Mouse (Mus musculus): ENCODE measurements around the gene Fbxl13. TPM values are rescaled to one million over a fixed set of nuclear protein-coding genes. Genes with fewer than 3 reads are reported as not detected.
A peak's percentile ranks its signal among the peaks of the same experiment; 100 is the strongest.

Gene Fbxl13
- under 1 TPM; 0.23 to 0.70 (median 0.32) TPM for total RNA-seq (2022)

DNA sequence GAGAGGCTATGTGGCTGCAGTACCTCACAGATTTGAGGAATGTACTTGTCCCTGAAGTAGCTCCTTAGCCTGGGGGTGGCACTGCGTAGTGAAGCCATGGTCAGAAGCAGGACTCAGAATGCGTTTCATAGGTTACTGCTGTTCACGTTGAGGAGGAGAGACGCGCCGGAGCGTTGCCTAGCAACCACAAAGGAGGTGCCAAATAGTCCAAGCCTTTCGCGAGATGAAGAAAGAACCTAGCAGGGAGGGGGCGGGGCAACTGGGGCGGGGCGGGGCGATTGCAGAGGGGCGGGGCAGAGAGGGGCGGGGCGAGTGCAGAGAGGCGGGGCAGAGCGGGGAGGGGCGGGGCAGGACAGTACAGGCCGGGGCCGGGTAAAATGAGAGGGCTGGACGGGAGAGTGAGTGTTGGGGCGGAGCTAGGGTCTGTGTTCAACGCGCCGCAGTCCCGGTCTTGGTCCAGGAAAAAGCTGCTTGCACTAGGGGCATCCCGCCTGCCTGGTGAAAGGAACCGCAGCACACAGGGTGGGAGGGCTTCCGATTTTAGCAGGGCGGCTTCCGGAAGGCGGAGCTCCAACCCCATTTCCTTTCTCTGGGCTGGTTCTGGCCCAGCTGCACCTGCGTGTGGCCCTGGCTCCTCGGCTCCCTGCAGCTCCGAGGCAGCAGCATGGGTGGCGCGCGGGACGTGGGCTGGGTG is at the start of gene Fbxl13, which contains the start of gene Armc10:
Fbxl13 (minus strand) TSS at position 196 of the 694 bp plus-strand sequence.
Armc10 (plus strand) TSS at position 375 of the 694 bp plus-strand sequence.
- peak; percentile 75 to 94 for DNase-seq (ENCODE audit: low spot score in 2 of 2)

DNA sequence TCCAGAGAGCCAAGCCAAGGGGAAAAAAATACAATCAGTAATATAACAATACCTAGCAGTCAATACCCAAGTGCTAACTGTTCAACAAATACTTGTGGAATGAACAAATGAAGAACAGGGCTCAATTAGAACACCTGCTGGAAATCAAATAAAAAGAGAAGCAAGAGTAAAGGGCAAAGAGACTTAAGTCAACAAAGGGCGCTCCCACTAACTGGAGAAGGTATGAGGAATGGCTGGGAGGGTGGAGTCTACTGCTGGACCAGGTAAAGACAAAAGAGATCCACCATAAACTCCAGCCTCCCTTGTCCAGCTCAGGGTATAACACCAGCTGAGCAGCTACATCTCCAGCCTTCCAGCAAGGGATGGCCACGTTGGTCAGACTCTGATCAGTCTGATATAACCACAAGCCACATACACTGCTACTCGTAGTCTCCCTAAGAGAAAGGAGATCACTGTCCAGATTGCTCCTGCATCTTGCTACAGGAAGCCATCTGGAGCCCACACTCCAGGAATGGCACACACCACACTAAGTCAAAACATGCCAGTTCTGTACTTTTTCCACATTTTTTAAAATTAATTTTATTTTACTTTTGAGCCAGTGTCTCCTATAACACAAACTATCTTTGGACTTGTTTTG is 49.5 kb upstream of the Fbxl13 start:
- DNase-seq (ENCODE audit: low spot score in 2 of 2): no peak

DNA sequence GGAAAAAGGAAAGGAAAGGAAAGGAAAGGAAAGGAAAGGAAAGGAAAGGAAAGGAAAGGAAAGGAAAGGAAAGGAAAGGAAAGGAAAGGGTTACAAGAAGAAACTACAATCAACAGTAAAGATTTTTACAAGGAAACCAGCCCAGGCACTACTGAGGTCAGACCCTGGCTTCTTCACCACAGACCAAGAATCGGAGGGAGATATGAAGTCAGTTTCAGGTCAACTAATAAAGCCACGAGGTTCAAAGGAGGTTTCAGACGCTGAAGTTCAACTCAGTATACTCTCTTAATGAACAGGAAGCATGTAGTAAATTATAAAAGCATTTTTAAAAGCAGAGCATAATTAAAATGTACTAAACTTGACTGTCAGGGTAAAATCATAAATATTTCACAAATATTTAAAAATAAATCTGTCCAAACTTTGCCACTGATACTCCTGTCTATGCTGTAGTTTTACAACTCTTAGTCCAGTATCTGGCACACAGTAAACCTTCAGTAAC is 48.0 kb upstream of the Fbxl13 start:
- DNase-seq (ENCODE audit: low spot score in 2 of 2): no peak

DNA sequence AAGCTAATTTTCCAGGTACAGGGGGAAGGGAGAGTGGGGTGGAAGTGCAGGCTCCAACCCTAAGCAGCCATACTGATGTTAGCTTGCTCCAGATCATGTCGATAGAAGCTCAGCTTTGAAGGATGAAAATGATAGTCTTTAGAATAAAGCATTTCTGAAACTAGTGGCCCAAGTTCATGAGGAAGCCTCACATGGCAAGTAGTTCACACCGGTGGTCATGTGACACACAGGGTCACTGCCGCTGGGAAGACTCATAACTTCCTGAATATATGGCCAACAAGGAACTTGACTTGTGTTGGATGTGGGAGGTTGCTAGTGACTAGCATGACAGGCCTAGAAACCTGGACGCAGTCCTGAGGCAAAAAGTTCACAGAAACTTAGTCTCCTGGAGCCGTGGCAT is 46.8 kb upstream of the Fbxl13 start:
- DNase-seq (ENCODE audit: low spot score in 2 of 2): no peak

DNA sequence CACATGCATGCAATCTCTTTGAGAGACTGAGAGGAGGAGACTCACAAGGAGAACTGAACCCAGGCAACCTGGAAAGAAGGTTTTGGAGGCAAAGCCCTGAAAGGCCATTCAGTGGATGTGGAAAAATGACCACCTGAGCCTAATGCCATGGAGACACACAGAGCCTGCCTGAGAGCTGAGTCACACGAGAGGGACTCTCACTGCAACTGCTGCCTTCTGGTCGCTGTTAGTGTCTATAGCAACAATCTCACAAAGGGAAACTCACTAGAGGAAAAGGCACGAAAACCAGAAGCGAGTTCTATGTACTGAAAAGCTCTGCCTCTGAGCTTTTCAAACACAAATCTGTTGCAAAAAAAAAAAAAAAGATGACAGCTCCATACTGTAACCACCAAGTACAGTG is 41.6 kb upstream of the Fbxl13 start:
- DNase-seq (ENCODE audit: low spot score in 2 of 2): no peak

DNA sequence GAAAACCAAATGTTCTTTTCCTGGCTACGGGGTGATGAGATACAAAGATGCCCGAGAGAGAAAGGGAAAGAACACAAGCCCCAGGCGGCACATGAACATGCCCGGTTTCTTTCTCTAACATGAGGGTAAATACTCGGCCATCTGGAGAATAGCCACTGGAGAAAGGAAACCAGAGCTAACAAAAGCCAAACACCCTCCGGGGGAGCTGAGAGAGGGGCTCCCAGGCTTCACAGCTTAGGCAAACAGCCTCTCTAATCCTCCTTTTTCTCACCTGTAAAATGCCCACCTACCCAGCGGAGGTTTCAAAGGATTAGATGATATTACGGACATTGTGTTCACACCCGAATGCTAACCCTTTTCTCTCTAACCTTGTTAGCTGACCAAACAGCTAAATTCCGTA is 39.6 kb upstream of the Fbxl13 start:
- DNase-seq (ENCODE audit: low spot score in 2 of 2): no peak

DNA sequence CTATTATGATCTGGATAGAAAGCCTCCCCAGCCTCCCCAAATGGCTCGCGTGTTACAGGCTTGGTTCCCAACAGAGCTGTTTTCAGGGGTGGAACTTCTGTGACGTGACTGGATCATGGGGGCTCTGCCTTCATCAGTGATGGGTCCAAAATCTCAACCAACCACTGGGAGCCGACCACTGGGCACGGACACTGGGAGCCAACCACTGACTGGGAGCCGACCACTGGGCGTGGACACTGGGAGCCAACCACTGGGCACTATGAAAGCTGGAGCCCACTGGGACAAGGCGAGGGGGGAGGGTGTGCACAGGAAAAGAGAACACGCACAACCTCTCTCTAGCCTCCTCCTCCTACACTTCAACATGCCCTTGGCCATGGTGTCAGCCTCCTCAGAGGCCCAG is 38.4 kb upstream of the Fbxl13 start:
- no peak for DNase-seq (ENCODE audit: low spot score in 2 of 2)

DNA sequence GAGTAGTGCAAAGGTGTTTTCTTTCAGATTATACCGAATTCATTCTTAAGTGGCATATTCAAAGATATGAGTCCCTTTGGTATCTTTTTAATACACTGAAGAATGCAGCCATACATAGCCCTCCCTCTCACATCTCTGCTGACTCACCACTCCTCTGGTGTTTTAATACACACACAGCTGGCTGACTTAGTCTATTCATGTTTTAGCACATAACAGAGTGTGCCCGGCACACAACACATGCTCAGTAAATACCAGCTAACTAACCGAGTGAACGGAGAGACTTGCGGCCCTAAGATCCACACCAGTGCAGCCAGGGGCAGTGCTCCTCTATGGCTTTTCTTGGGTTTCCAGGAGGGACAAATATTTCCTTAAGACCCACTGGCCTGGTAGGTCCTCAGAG is 35.5 kb upstream of the Fbxl13 start:
- DNase-seq (ENCODE audit: low spot score in 2 of 2): peak in 1 of 2 experiments; percentile 51

DNA sequence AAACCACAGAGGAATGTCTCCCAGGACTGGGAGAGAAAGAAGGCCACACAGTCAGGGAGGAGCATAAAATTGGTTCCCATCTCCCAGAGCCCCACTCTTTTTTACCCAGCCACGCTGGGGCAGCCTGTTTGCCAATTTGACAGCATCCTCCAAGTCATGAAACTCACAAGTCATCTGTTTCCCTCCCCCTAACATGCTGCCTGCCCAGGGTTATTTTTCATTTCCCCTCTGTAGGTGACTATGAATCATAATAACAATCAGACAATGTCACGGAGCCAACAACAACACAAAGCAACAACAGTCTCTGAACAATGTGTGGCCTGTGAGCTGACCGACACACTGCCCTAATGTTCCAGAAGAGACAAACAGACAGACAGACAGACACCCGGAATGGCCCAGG is 34.6 kb upstream of the Fbxl13 start:
- no peak for DNase-seq (ENCODE audit: low spot score in 2 of 2)

DNA sequence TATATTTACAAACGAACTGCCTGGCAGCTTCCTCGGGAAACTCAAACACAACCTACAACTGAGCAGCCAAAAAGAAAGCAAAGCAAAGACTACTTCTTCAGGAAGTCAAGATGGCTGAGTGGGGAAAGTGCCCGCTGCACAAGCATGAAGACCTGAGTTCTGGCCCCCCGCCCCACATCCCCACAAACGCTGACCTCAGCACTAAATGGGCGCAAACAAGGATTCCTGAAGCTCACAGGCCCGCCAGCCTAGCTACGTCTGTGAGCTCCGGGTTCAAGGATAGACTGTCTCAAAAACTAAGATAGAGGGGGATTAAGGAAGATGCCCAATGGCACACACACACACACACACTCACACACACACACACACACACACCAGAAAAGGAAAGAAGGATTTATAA is 32.9 kb upstream of the Fbxl13 start:
- DNase-seq (ENCODE audit: low spot score in 2 of 2): no peak

DNA sequence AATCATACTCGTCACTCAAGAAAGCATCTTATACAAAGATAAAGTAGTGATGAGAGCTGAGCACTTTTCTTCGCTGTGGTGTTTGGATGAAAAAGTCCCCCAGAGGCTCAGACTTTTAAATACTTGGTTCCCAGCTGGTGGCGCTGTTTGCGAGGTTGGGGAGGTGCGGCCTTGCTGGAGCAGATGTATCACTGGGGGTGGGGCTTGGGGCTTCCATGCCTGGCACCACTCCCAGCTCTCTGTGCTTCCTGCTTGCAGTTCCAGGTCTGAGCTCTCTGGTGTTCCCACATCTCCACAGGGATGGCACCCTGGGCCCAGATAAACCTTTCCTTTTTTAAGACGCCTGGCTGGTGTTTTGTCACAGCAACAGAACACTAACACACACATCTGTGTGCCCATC is 32.5 kb upstream of the Fbxl13 start:
- no peak for DNase-seq (ENCODE audit: low spot score in 2 of 2)

DNA sequence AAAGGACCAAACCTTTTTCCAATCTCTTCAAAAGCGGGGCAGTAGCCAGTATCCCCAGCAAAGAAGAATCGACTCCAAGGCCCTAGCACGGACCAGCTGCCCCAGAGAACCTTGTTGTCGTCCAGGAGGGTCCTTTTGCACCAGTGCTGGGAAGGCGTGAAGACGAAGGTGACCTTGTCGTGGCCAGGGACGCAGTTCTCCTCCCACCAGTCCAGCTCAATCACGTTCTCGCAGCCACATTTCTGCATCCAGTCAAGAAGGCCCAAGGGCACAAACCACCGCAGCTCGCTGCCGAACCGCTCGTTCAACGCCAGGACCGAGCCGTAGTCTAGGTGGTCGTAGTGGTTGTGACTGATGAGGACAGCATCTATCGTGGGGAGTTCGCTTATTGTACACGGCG is 30.1 kb upstream of the Fbxl13 start:
- no peak for DNase-seq (ENCODE audit: low spot score in 2 of 2)

DNA sequence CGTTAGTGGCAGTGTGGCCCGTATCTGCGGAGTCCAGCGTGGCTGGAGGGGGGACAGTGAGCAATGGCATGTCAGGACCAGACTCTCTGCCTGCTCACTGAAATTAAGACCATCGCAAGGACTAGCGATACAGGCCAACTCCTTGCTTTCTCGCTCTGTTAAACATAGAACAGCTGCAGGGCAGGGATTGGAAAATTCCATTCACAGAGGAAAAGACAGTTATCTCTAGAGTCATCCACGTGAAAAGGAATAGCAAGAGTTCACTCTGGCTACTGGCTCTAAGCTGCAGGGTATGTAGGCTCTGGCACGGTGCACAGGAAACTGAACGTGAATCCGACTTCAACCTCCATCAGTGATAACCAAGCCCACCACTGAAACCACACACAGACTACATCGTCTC is 29.6 kb upstream of the Fbxl13 start:
- no peak for DNase-seq (ENCODE audit: low spot score in 2 of 2)

DNA sequence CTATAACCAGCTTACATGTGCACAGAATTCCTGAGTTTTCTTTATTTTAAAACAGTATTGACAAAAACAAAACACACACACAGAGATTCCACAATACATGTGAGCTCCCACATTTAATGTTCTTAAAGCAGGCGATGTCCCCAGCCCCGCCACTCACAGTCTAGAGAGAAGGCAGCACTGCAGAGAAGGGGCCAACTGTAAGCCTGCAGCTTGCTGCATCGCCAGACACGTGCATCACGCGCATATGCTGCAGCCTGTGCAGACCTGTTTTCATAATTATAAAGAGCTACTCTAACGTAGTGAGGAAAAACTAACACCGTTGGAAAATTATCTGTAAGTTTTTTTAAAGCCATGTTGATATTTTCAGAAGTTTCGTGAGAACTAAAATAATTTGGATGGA is 28.3 kb upstream of the Fbxl13 start:
- no peak for DNase-seq (ENCODE audit: low spot score in 2 of 2)

DNA sequence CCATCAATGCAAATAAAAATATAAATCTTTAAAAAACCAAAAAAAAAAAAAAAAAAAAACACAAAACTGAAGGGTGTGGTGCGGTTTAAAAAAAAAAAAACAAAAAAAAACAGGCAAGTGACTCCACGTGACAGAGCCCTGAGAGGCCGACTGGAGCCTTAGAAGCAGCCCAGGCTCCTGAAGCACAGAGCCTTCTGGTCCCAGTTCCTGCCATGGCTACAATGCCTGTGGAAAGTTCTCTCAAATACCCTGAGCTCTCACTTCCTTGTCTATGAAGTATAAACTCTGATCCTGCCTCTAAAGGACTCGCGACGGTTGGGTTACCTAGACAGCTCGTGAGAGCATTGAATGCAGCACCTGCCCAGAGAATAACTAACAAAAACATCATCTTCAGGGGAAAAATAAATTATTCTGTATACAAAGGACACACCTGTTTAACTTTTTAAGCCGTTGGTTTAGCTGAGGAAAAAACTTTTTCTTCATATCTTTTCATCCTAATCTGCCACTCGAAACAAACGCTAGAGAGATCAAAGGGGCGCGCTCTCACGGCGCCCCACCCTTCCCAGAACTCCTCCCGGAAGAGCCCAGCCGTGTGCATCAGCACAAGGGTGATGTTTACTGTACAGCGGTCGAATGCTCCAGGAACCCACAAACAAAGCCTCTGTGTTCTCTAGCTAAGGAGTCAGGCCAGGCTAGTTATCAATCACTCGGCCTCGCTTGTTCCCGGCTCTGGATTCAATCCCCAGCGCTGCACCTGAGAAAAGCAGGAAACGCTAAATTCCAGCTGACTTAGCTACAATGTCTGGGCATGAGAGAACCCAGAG is 27.6 kb upstream of the Fbxl13 start:
- DNase-seq (ENCODE audit: low spot score in 2 of 2): no peak

DNA sequence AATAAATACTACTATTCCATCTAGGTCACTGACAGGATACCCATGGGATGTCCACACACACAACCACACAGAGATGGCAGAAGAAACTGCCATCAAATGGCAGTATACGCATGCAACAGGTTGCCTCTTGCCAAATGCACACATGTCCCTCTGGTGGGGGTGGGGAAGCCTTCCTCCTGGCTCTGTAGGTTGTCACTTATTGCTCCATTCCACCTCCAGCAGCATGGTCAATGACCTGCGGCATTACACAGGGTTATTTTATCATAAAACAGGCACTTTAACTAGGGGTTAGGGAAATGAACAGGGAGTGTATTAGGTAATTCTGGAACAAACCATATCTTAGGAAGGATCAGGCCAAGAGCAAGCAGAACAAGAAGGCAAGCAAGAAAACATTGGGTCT is 23.9 kb upstream of the Fbxl13 start:
- no peak for DNase-seq (ENCODE audit: low spot score in 2 of 2)

DNA sequence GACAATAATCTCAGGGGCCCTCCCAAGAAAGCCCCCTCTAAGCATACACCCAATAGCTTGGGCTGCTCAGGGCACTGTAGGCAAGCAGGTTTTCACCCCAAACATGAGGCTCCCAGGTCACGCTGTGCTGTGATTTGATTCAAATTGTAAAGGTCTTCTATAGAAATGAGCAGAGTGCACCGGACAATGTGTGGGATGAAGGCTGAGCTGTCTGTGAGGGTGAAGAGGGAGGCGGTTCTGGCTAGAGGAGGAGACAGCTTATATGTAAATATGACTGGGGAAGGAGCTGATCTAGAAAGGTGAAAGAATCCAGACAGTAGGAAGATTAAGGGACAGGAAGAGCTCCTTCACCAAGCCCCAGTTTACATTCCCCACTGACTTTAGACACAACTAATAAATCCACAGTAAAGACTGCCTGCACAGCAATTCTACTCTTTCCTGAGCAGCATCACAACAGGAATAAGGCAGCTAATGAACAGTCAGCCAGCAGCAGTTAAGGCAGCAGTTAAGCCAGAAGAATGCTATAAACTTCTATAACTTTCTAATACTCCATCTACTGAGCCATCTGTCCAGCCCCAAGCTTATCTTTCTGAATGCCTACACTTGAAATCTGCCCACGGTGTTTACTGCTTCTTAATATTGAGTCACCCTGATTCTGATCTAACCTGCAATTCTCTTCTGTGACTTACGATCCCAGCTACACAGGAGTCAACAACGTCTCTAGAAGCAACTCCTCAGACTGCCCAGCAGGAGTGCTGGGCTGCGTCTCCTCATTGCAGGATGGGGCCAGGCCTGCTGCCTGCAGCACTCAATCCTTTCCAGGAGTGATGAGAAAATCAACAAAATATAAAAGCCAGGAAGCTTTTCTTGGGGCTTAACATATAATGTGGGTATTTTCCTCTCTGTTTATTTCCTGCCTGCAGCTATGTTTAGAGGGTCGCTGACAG is 22.0 kb upstream of the Fbxl13 start:
- DNase-seq (ENCODE audit: low spot score in 2 of 2): no peak

DNA sequence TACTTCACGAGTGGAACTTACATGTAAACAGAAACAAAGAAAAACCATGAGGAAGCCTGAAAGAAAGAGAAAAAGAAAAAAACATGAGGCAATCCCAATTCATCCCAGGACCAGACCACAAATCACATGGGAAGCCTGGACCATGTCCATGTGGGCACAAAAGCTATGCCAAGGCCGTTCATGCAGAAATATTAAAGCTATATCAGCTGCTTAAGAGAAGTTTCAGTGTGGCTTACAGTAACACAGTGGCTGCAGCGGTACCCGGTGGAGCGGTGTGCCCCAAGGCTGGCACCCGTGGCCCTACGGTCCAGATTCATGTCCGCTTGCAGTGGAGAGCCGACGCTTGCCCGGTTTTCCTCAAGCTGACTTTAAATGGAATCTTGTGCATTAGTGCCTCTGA is 17.6 kb upstream of the Fbxl13 start:
- DNase-seq (ENCODE audit: low spot score in 2 of 2): no peak

DNA sequence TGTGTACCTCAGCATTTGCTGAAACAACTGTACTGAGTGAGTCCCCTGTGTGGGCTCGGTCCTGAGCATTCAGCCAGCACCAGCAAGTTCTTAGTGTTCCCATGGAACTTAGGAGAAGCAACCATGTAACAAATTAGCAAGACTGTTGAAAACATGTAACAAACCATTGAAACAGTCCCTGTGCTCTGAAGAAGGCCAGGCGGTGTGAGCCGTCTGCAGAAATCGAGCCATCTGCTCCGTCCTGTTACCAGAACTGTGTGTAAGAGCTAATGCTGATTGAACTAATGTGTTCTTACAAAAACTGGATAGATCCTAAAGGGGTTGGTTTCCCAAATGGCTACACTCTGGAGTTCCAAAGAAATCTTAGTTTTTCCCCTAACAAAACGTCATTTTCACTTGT is 15.4 kb upstream of the Fbxl13 start:
- DNase-seq (ENCODE audit: low spot score in 2 of 2): no peak

DNA sequence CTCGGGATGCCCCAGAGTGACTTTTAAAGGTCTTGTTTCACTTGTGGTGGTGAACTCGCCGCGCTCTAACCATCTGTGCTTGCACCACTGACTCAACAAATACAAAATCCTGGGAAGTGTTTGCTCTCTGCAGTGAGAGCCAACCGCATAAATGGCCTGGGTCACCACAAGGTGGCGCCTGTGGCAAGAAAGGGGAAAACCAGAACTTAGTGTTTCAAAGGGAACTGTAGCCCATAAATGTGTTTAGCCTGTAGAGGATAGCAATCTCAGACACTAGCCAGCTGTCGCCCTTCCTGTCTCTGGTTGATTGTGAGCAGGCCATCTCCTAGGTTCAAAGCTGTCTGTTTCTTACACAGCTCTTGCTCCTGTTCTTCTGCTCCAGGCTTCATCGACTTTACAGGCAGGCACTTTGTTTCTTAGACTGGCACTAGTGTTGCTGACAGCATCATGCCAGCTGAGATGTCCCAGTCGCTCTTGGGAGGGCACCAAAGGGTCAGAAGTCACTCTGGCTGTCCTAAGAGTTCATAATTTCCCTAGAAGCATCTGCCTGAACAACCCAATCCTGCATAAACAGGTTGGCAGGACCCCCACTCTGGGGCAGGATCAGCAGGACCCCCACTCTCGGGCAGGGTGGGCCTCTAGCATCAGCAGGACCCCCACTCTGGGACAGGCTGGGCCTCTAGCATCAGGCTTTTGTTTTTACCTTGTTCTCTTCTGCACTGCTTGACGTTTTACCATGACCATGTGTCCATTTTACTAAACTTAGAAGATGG is 13.4 kb upstream of the Fbxl13 start:
- DNase-seq (ENCODE audit: low spot score in 2 of 2): peak in 1 of 2 experiments; percentile 75
